Mouse (Mus musculus): Measurements from ENCODE around the gene Dgkg. TPM values are rescaled to one million over a fixed set of nuclear protein-coding genes. Genes with fewer than 3 reads are reported as not detected.
A peak's percentile ranks its signal among the peaks of the same experiment; 100 is the strongest.

Dgkg gene
- polyA plus RNA-seq, 1 experiment from 2014 or later, result 2.1 TPM

DNA sequence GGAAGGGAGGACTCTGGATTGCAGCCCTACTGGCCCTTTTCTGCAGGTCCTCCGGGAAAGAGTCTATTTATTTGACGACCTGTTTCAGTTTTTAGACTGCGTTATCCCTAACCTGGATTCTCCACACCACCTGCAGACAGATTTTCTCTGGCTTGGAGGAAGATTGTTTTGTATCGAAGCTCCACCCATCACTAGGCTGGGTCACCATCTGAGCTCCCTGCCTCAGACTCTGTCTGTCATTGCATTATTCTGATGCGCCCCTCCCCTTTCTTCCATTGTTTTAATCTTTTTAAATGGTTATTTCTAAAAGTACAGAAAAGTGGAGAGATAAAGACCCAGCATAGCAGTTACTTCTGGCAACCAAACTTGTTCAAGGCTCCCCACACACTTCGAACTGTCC lies 151.4 kb downstream of the Dgkg start:
- 64% methylated on average over 6 of the region's 6 CpGs for WGBS
- Histone ChIP-seq H3K27ac (ENCODE audit: low read length) (no peak overlapping the region), H3K4me3 (replicated peaks; ENCODE audit: low read length) (no peak overlapping the region), H3K9ac (ENCODE audit: low read length) (no peak overlapping the region), H3K4me2 (ENCODE audit: low read depth, low read length) (no peak overlapping the region), H3K36me3 (ENCODE audit: control insufficient read depth, insufficient read depth, low read length) (no peaks in the 10 kb centered on the region), H3K9me3 (replicated peaks; ENCODE audit: control insufficient read depth, low read length) (no peaks in the 10 kb centered on the region), H3K4me1 (ENCODE audit: control insufficient read depth, insufficient read depth, low read length) (peaks cover 11% of the 10 kb centered on the region; the same call in 1 of the 2 replicates), H3K27me3 (ENCODE audit: control insufficient read depth, insufficient read depth, low read length) (no peaks in the 10 kb centered on the region)
- no peak for ATAC-seq (ENCODE audit: insufficient read depth, low FRiP score)

GRCm38 (mm10) chr16:22504851-22505250 lies 152.2 kb downstream of the Dgkg start:
- H3K27me3 ChIP-seq (ENCODE audit: control insufficient read depth, insufficient read depth, low read length), result no peaks in the 10 kb centered on the region
- H3K9ac ChIP-seq (ENCODE audit: low read length), result no peak overlapping the region
- H3K4me2 ChIP-seq (ENCODE audit: low read depth, low read length), result no peak overlapping the region
- no peak overlapping the region for H3K4me3 ChIP-seq (replicated peaks; ENCODE audit: low read length)
- H3K9me3 ChIP-seq (replicated peaks; ENCODE audit: control insufficient read depth, low read length), result no peaks in the 10 kb centered on the region
- no peak overlapping the region for H3K27ac ChIP-seq (ENCODE audit: low read length)
- ATAC-seq (ENCODE audit: insufficient read depth, low FRiP score), result peak; percentile 79; the same call in 1 of the 2 replicates
- H3K4me1 ChIP-seq (ENCODE audit: control insufficient read depth, insufficient read depth, low read length), result peaks cover 11% of the 10 kb centered on the region; the same call in 1 of the 2 replicates
- H3K36me3 ChIP-seq (ENCODE audit: control insufficient read depth, insufficient read depth, low read length), result no peaks in the 10 kb centered on the region
- 40% methylated on average over 8 of the region's 8 CpGs for WGBS

DNA sequence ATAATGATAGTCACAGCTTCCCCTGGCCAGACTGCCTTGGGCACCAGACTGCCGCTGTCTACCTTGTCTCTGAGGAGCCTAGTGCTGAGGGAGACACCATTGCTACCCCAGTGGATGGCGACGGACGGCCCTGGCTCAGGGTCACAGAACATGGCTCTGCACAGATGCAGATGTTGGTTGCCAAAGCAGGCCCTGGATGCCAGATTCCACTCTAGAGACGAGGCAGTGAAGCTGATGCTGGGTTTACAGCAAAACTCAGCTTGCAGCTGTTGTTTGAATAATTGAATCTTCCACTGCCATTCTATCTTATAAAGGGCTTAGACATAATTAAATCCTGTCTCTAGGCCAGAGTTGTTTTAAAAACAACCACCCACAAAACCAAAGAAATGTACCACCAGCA lies 153.0 kb downstream of the Dgkg start:
- no peak for ATAC-seq (ENCODE audit: insufficient read depth, low FRiP score)
- Histone ChIP-seq H3K27ac (ENCODE audit: low read length) (no peak overlapping the region), H3K9ac (ENCODE audit: low read length) (no peak overlapping the region), H3K4me1 (ENCODE audit: control insufficient read depth, insufficient read depth, low read length) (peaks cover 11% of the 10 kb centered on the region; the same call in 1 of the 2 replicates), H3K9me3 (replicated peaks; ENCODE audit: control insufficient read depth, low read length) (no peaks in the 10 kb centered on the region), H3K4me2 (ENCODE audit: low read depth, low read length) (no peak overlapping the region), H3K36me3 (ENCODE audit: control insufficient read depth, insufficient read depth, low read length) (no peaks in the 10 kb centered on the region), H3K4me3 (replicated peaks; ENCODE audit: low read length) (no peak overlapping the region), H3K27me3 (ENCODE audit: control insufficient read depth, insufficient read depth, low read length) (no peaks in the 10 kb centered on the region)
- 62% methylated on average over 5 of the region's 5 CpGs for WGBS

GRCm38 (mm10) chr16:22503467-22503866 lies 153.6 kb downstream of the Dgkg start:
- no peaks in the 10 kb centered on the region for H3K9me3 ChIP-seq (replicated peaks; ENCODE audit: control insufficient read depth, low read length)
- H3K27ac ChIP-seq (ENCODE audit: low read length), result no peak overlapping the region
- 58% methylated on average over 4 of the region's 4 CpGs for WGBS
- no peak overlapping the region for H3K9ac ChIP-seq (ENCODE audit: low read length)
- no peak overlapping the region for H3K4me2 ChIP-seq (ENCODE audit: low read depth, low read length)
- H3K36me3 ChIP-seq (ENCODE audit: control insufficient read depth, insufficient read depth, low read length), result no peaks in the 10 kb centered on the region
- peaks cover 11% of the 10 kb centered on the region; the same call in 1 of the 2 replicates for H3K4me1 ChIP-seq (ENCODE audit: control insufficient read depth, insufficient read depth, low read length)
- H3K4me3 ChIP-seq (replicated peaks; ENCODE audit: low read length), result no peak overlapping the region
- no peak for ATAC-seq (ENCODE audit: insufficient read depth, low FRiP score)
- H3K27me3 ChIP-seq (ENCODE audit: control insufficient read depth, insufficient read depth, low read length), result no peaks in the 10 kb centered on the region

- no peak overlapping the region for H3K4me3 ChIP-seq (replicated peaks; ENCODE audit: low read length)
- no peak overlapping the region for H3K27ac ChIP-seq (ENCODE audit: low read length)
- H3K9ac ChIP-seq (ENCODE audit: low read length), result no peak overlapping the region
- H3K36me3 ChIP-seq (ENCODE audit: control insufficient read depth, insufficient read depth, low read length), result no peaks in the 10 kb centered on the region
- ATAC-seq (ENCODE audit: insufficient read depth, low FRiP score), result no peak
- no peaks in the 10 kb centered on the region for H3K9me3 ChIP-seq (replicated peaks; ENCODE audit: control insufficient read depth, low read length)
- H3K27me3 ChIP-seq (ENCODE audit: control insufficient read depth, insufficient read depth, low read length), result no peaks in the 10 kb centered on the region
- peaks cover 11% of the 10 kb centered on the region; the same call in 1 of the 2 replicates for H3K4me1 ChIP-seq (ENCODE audit: control insufficient read depth, insufficient read depth, low read length)
- 79% methylated on average over 6 of the region's 6 CpGs for whole genome bisulfite sequencing
- no peak overlapping the region for H3K4me2 ChIP-seq (ENCODE audit: low read depth, low read length)
Observed at GRCm38 (mm10) chr16:22501855-22502254, 155.2 kb downstream of the Dgkg start.

DNA sequence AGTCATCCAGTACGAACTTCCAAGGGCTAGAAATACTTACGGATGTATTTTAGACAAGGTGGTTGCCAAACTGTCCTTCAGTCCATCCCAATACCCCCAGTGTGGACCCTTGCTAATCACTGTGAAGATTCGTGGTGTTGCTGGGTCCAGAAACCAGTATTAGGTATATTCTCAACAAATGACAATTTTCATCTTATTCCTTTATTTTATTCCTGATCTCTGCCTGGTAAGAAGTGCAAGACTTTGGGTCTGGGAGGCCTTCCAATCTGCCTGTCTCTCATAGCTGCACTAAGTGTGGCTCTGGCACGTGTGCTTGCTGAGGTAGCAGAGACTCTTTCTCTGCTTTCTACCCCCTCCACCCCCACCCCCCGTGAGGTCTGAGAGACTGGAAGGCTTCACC lies 156.5 kb downstream of the Dgkg start:
- Histone ChIP-seq H3K27me3 (ENCODE audit: control insufficient read depth, insufficient read depth, low read length) (no peaks in the 10 kb centered on the region), H3K4me2 (ENCODE audit: low read depth, low read length) (no peak overlapping the region), H3K36me3 (ENCODE audit: control insufficient read depth, insufficient read depth, low read length) (no peaks in the 10 kb centered on the region), H3K4me1 (ENCODE audit: control insufficient read depth, insufficient read depth, low read length) (peaks cover 11% of the 10 kb centered on the region; the same call in 1 of the 2 replicates), H3K9me3 (replicated peaks; ENCODE audit: control insufficient read depth, low read length) (no peaks in the 10 kb centered on the region), H3K27ac (ENCODE audit: low read length) (no peak overlapping the region), H3K9ac (ENCODE audit: low read length) (no peak overlapping the region), H3K4me3 (replicated peaks; ENCODE audit: low read length) (no peak overlapping the region)
- ATAC-seq (ENCODE audit: insufficient read depth, low FRiP score), result no peak
- 79% methylated on average over 5 of the region's 5 CpGs for WGBS

DNA sequence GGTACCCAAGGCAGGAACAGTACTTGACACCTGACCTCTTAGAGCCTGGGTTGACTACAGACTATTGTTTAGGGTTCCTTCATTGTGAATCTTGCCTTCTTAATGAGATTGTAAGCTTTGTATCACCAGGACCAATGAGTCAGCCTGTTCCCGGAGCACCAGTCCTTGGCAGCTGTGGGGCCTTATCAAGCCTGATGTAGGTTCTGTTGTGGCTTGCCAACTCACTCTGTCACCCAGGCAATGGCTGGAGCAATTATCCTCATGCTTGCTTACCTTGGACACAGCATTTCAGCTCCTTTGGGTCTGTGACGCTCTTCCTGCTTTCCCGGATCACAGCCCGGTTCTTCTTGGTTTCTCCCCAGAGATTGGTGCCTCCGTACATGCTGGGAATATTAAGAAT lies 157.1 kb downstream of the Dgkg start:
- Histone ChIP-seq H3K27me3 (ENCODE audit: control insufficient read depth, insufficient read depth, low read length) (no peaks in the 10 kb centered on the region), H3K9me3 (replicated peaks; ENCODE audit: control insufficient read depth, low read length) (no peaks in the 10 kb centered on the region), H3K4me2 (ENCODE audit: low read depth, low read length) (no peak overlapping the region), H3K9ac (ENCODE audit: low read length) (no peak overlapping the region), H3K27ac (ENCODE audit: low read length) (no peak overlapping the region), H3K4me1 (ENCODE audit: control insufficient read depth, insufficient read depth, low read length) (peaks cover 12% of the 10 kb centered on the region; the same call in 1 of the 2 replicates), H3K36me3 (ENCODE audit: control insufficient read depth, insufficient read depth, low read length) (no peaks in the 10 kb centered on the region), H3K4me3 (replicated peaks; ENCODE audit: low read length) (no peak overlapping the region)
- 86% methylated on average over 5 of the region's 5 CpGs for WGBS
- ATAC-seq (ENCODE audit: insufficient read depth, low FRiP score), result no peak

- Histone ChIP-seq H3K4me3 (replicated peaks; ENCODE audit: low read length) (no peak overlapping the region), H3K4me2 (ENCODE audit: low read depth, low read length) (no peak overlapping the region), H3K27ac (ENCODE audit: low read length) (no peak overlapping the region), H3K4me1 (ENCODE audit: control insufficient read depth, insufficient read depth, low read length) (0 out of 2 replicates have a peak, but pooled peaks cover 12% of the 10 kb centered on the region), H3K36me3 (ENCODE audit: control insufficient read depth, insufficient read depth, low read length) (no peaks in the 10 kb centered on the region), H3K9ac (ENCODE audit: low read length) (no peak overlapping the region), H3K27me3 (ENCODE audit: control insufficient read depth, insufficient read depth, low read length) (no peaks in the 10 kb centered on the region), H3K9me3 (replicated peaks; ENCODE audit: control insufficient read depth, low read length) (no peaks in the 10 kb centered on the region)
- no peak for ATAC-seq (ENCODE audit: insufficient read depth, low FRiP score)
- 86% methylated on average over 3 of the region's 3 CpGs for WGBS
Observed at GRCm38 (mm10) chr16:22499447-22499846, 157.6 kb downstream of the Dgkg start.

DNA sequence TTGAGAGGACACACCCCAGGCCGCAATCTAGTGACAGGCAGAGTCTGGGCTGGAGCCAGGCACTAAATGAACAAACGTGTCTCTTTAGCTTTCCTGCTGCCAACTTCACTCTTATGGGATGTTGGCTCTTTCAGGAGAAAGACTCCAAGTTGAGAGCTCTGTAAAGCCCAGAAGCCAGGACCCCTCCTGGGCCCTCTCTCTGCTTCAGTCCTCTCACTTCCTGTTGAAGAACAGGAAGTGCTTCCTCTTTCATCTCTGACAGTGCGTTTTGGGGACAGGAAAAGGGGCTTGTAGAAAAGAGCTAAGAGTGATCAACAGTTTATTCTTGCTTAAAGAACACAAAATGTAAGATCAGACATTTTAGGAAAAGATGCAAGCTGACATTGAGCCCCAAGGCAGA lies 159.0 kb downstream of the Dgkg start:
- Histone ChIP-seq H3K9ac (ENCODE audit: low read length) (no peak overlapping the region), H3K9me3 (replicated peaks; ENCODE audit: control insufficient read depth, low read length) (no peaks in the 10 kb centered on the region), H3K4me3 (replicated peaks; ENCODE audit: low read length) (no peak overlapping the region), H3K27me3 (ENCODE audit: control insufficient read depth, insufficient read depth, low read length) (no peaks in the 10 kb centered on the region), H3K4me2 (ENCODE audit: low read depth, low read length) (no peak overlapping the region), H3K4me1 (ENCODE audit: control insufficient read depth, insufficient read depth, low read length) (0 out of 2 replicates have a peak, but pooled peaks cover 8% of the 10 kb centered on the region), H3K36me3 (ENCODE audit: control insufficient read depth, insufficient read depth, low read length) (no peaks in the 10 kb centered on the region), H3K27ac (ENCODE audit: low read length) (no peak overlapping the region)
- no peak for ATAC-seq (ENCODE audit: insufficient read depth, low FRiP score)
- WGBS, result 51% methylated on average over 3 of the region's 3 CpGs
